Mouse (Mus musculus) liver, postnatal 0 days (tissue): Measurements from ENCODE around the gene Duox1.

Experiments
- CTCF ChIP-seq: sonication (generic); IDR thresholded peaks from 2 replicates; pipeline ENCODE4 v1.5.1; 2016; ENCODE audit warnings: antibody characterized with exemption, low read depth
- EP300 ChIP-seq: IDR thresholded peaks from 2 replicates; pipeline ENCODE4 v1.6.1; 2016; ENCODE audit warnings: antibody characterized with exemption, low read depth, mild to moderate bottlenecking

- no peak for TF ChIP-seq CTCF
- no peak for TF ChIP-seq EP300
Observed at GRCm38 (mm10) chr2:122304544-122304943, 10.9 kb upstream of the Duox1 start.
